Mouse (Mus musculus): ENCODE results near the gene Utrn. TPM values are rescaled to one million over a fixed set of nuclear protein-coding genes. Genes with fewer than 3 reads are reported as not detected.

Gene Utrn
- total and polyA plus RNA-seq, 2 experiments from 2014 or later, result 48.4 to 61.6 TPM

DNA sequence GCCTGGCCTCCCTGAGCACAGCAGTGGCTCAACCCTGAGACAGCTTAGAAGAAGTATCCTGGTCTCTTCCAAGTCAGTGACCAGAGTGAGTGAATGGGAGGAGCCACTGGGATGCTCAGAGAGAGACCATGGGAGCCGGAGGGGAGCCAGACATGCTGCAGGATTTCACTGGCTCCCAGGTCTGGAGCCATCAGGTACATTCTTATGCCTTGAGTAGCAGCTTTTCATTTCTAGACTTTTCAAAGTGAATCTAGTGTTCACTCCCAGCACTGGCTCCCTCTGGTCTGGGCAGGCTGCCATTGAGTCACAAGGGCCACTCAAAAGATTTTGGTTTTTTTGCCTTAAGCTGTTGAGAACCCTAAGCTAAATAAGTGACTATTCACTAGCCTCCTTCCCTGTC is 31.5 kb downstream of the Utrn start:
- Histone ChIP-seq H3K4me1 (ENCODE audit: control insufficient read depth, insufficient read depth) (0 out of 2 replicates have a peak, but pooled peaks cover 8% of the 10 kb centered on the region), H3K27me3 (ENCODE audit: control insufficient read depth, insufficient read depth, low read length) (no peaks in the 10 kb centered on the region), H3K9ac (replicated peaks; ENCODE audit: low read depth, low read length) (no peak overlapping the region), H3K27ac (ENCODE audit: low read depth) (no peak overlapping the region), H3K36me3 (replicated peaks; ENCODE audit: control insufficient read depth, insufficient read depth, low read length) (no peaks in the 10 kb centered on the region), H3K4me3 (ENCODE audit: low read depth, low read length) (no peak overlapping the region), H3K4me2 (ENCODE audit: low read depth, low read length) (no peak overlapping the region), H3K9me3 (replicated peaks; ENCODE audit: control insufficient read depth, low read length) (no peaks in the 10 kb centered on the region)
- 71% methylated on average over 1 of the region's 1 CpGs for WGBS
- no peak for DNase-seq (ENCODE audit: low spot score)
- ATAC-seq (ENCODE audit: insufficient read depth, low read depth), result no peak
- TF ChIP-seq CTCF (IDR thresholded peaks at IDR 0.05; ENCODE audit: low read depth), result no peak
- no peak for TF ChIP-seq EP300 (IDR thresholded peaks at IDR 0.05; ENCODE audit: low read depth)

DNA sequence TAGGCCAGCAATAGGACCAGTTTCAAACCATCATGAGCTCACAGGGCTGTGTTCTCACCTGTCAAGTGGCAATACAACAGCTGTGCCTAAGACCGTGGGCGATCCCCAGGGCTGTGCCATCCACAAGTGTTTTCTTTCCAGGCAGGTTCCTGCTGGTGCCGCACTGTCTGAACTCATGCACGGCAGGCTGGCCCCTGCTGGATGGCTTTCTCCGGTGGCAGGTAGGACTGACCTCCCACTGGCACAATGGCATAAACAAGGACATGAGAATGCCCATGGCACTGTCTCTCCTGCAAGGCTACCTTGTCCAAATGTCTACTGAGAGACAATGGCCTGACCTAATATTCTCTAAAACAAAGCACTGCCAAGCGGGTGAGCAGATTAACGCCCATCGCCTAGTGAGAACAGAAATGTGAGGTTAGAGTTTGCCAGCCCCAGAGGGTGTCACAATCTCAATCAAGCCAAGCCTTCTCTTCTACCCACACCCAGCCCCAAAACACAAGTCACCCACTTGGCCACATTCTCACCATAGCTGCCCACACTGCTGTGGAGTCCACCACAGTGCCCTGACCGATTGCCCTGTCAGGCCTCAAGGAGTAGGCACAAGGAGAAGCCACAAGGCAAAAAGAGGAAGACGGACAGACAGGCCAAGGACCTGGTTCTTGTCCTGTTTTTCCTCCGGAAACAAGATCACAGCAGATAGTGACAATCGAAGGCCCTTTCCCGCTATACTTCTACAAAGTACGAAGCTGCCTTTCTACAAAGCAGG is 32.9 kb downstream of the Utrn start:
- 0 out of 2 replicates have a peak overlapping the region, but pooled peaks have one; percentile 2 for H3K27ac ChIP-seq (ENCODE audit: low read depth)
- H3K9ac ChIP-seq (replicated peaks; ENCODE audit: low read depth, low read length), result no peak overlapping the region
- WGBS, result 79% methylated on average over 14 of the region's 14 CpGs
- H3K9me3 ChIP-seq (replicated peaks; ENCODE audit: control insufficient read depth, low read length), result no peaks in the 10 kb centered on the region
- no peak overlapping the region for H3K4me2 ChIP-seq (ENCODE audit: low read depth, low read length)
- H3K36me3 ChIP-seq (replicated peaks; ENCODE audit: control insufficient read depth, insufficient read depth, low read length), result no peaks in the 10 kb centered on the region
- DNase-seq (ENCODE audit: low spot score) (no peak), ATAC-seq (ENCODE audit: insufficient read depth, low read depth) (no peak)
- H3K27me3 ChIP-seq (ENCODE audit: control insufficient read depth, insufficient read depth, low read length), result no peaks in the 10 kb centered on the region
- TF ChIP-seq CTCF (IDR thresholded peaks at IDR 0.05; ENCODE audit: low read depth) (no peak), EP300 (IDR thresholded peaks at IDR 0.05; ENCODE audit: low read depth) (no peak)
- no peak overlapping the region for H3K4me3 ChIP-seq (ENCODE audit: low read depth, low read length)
- H3K4me1 ChIP-seq (ENCODE audit: control insufficient read depth, insufficient read depth), result peaks cover 8% of the 10 kb centered on the region; the same call in 1 of the 2 replicates

DNA sequence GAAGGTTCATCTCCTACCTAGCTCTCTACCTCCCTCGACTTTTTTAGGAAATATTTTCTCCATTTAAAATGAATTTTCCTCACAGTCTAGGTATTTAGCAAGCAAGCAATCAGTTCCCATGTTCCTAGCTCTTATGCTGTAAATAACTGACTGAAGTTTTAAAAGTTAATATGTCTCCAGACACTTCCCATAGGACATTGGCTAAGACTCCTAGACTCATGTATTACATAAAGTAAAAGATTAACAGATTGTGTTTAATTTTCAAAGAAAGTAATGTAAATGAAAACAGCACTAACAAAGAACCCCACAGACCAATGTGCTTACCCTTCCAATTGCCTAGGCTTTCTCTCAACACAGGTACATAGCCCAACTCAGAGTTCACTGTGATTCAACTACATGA is 35.0 kb downstream of the Utrn start:
- ATAC-seq (ENCODE audit: insufficient read depth, low read depth) (no peak), DNase-seq (ENCODE audit: low spot score) (no peak)
- WGBS, result 54% methylated on average over 1 of the region's 1 CpGs
- no peak overlapping the region for H3K4me3 ChIP-seq (ENCODE audit: low read depth, low read length)
- TF ChIP-seq EP300 (IDR thresholded peaks at IDR 0.05; ENCODE audit: low read depth), result no peak
- TF ChIP-seq CTCF (IDR thresholded peaks at IDR 0.05; ENCODE audit: low read depth), result no peak
- no peaks in the 10 kb centered on the region for H3K9me3 ChIP-seq (replicated peaks; ENCODE audit: control insufficient read depth, low read length)
- H3K4me2 ChIP-seq (ENCODE audit: low read depth, low read length), result no peak overlapping the region
- H3K27me3 ChIP-seq (ENCODE audit: control insufficient read depth, insufficient read depth, low read length), result no peaks in the 10 kb centered on the region
- H3K4me1 ChIP-seq (ENCODE audit: control insufficient read depth, insufficient read depth), result peaks cover 8% of the 10 kb centered on the region; the same call in 1 of the 2 replicates
- H3K27ac ChIP-seq (ENCODE audit: low read depth), result 0 out of 2 replicates have a peak overlapping the region, but pooled peaks have one; percentile 40
- H3K9ac ChIP-seq (replicated peaks; ENCODE audit: low read depth, low read length), result no peak overlapping the region
- no peaks in the 10 kb centered on the region for H3K36me3 ChIP-seq (replicated peaks; ENCODE audit: control insufficient read depth, insufficient read depth, low read length)

DNA sequence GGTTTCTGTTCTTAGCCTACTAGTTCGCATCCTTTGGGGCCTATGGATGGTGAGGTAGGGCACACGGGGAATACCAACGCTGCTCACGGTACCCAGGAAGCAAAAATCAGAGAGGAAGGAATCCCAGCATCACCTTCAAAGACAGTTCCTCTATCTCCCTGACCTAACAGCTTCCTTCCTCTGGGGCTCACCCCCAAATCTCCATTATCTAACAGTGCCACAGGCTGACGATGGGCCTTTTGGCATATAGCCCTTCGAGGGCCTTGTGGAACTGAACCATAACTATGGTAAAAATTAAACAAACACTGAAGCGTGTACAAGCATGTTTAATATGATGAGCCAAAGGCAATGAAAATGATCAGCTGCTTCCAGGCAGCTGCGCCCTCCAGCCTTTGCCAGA is 37.0 kb downstream of the Utrn start:
- ATAC-seq (ENCODE audit: insufficient read depth, low read depth), result no peak
- H3K27ac ChIP-seq (ENCODE audit: low read depth), result no peak overlapping the region

DNA sequence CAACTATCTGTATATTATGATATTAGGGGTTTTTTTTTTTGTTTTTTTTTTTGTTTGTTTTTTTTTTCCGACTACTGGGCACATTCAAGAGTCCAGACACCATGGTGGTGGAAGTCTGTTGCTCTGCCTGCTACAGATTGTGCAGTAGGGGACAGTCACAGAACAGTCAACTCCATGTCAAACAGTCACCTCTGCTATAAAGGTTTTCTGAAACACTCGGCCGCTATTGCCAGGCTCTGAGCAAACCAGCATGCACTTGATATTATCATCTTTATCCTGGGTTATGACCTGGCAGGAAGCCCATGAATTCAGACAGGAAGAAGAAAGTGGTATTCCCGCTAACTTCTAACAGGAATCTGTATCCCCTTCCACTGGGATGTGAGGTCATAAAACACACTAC is 41.4 kb downstream of the Utrn start:
- peak; percentile 56; the same call in 1 of the 2 replicates for ATAC-seq (ENCODE audit: insufficient read depth, low read depth)
- WGBS, result 11% methylated on average over 4 of the region's 4 CpGs
- H3K36me3 ChIP-seq (replicated peaks; ENCODE audit: control insufficient read depth, insufficient read depth, low read length), result no peaks in the 10 kb centered on the region

More for the DNA sequence above, 37.0 kb downstream of the Utrn start:
- Histone ChIP-seq H3K27me3 (ENCODE audit: control insufficient read depth, insufficient read depth, low read length) (no peaks in the 10 kb centered on the region), H3K9me3 (replicated peaks; ENCODE audit: control insufficient read depth, low read length) (no peaks in the 10 kb centered on the region), H3K4me1 (ENCODE audit: control insufficient read depth, insufficient read depth) (peaks cover 17% of the 10 kb centered on the region), H3K9ac (replicated peaks; ENCODE audit: low read depth, low read length) (no peak overlapping the region), H3K4me2 (ENCODE audit: low read depth, low read length) (no peak overlapping the region), H3K36me3 (replicated peaks; ENCODE audit: control insufficient read depth, insufficient read depth, low read length) (no peaks in the 10 kb centered on the region), H3K4me3 (ENCODE audit: low read depth, low read length) (no peak overlapping the region)
- 81% methylated on average over 8 of the region's 8 CpGs for WGBS
- TF ChIP-seq EP300 (IDR thresholded peaks at IDR 0.05; ENCODE audit: low read depth) (no peak), CTCF (IDR thresholded peaks at IDR 0.05; ENCODE audit: low read depth) (no peak)
- DNase-seq (ENCODE audit: low spot score), result no peak

More for the DNA sequence above, 41.4 kb downstream of the Utrn start:
- no peak for DNase-seq (ENCODE audit: low spot score)
- Histone ChIP-seq H3K4me1 (ENCODE audit: control insufficient read depth, insufficient read depth) (peaks cover 41% of the 10 kb centered on the region), H3K4me3 (ENCODE audit: low read depth, low read length) (no peak overlapping the region), H3K4me2 (ENCODE audit: low read depth, low read length) (no peak overlapping the region), H3K27me3 (ENCODE audit: control insufficient read depth, insufficient read depth, low read length) (no peaks in the 10 kb centered on the region), H3K9me3 (replicated peaks; ENCODE audit: control insufficient read depth, low read length) (no peaks in the 10 kb centered on the region), H3K27ac (ENCODE audit: low read depth) (peak overlapping the region; percentile 43; the same call in 1 of the 2 replicates), H3K9ac (replicated peaks; ENCODE audit: low read depth, low read length) (no peak overlapping the region)
- TF ChIP-seq EP300 (IDR thresholded peaks at IDR 0.05; ENCODE audit: low read depth) (no peak), CTCF (IDR thresholded peaks at IDR 0.05; ENCODE audit: low read depth) (no peak)
